Mouse (Mus musculus): ENCODE results near the gene Ano1. TPM values are rescaled to one million over a fixed set of nuclear protein-coding genes. Genes with fewer than 3 reads are reported as not detected.

Ano1 gene
- polyA plus RNA-seq, 1 experiment from 2014 or later, result 69.0 TPM

- ATAC-seq, result no peak
Measured at GRCm38 (mm10) chr7:144647547-144647946, 104.2 kb downstream of the Ano1 start.

GRCm38 (mm10) chr7:144640817-144641216, 111.0 kb downstream of the Ano1 start:
- DNase-seq (ENCODE audit: low spot score) (no peak), ATAC-seq (no peak)
- Histone ChIP-seq H3K36me3 (ENCODE audit: insufficient read depth, low read length) (no peaks in the 10 kb centered on the region), H3K27ac (ENCODE audit: low read length) (no peak overlapping the region), H3K9me3 (ENCODE audit: low read length) (no peaks in the 10 kb centered on the region), H3K4me3 (ENCODE audit: low read depth, low read length) (no peak overlapping the region), H3K4me2 (replicated peaks; ENCODE audit: low read depth, low read length) (no peak overlapping the region), H3K9ac (replicated peaks; ENCODE audit: low read depth) (no peak overlapping the region), H3K4me1 (ENCODE audit: insufficient read depth, low read depth, low read length) (no peaks in the 10 kb centered on the region), H3K27me3 (replicated peaks; ENCODE audit: insufficient read depth, low read length) (no peaks in the 10 kb centered on the region)
- no peak for TF ChIP-seq EP300 (IDR thresholded peaks at IDR 0.05)
- TF ChIP-seq CTCF (IDR thresholded peaks at IDR 0.05), result no peak
- WGBS, result 81% methylated on average over 1 of the region's 1 CpGs

More at GRCm38 (mm10) chr7:144647547-144647946, 104.2 kb downstream of the Ano1 start:
- H3K9ac ChIP-seq (replicated peaks; ENCODE audit: low read depth), result no peak overlapping the region
- no peak overlapping the region for H3K4me2 ChIP-seq (replicated peaks; ENCODE audit: low read depth, low read length)
- no peak overlapping the region for H3K27ac ChIP-seq (ENCODE audit: low read length)
- H3K4me1 ChIP-seq (ENCODE audit: insufficient read depth, low read depth, low read length), result no peaks in the 10 kb centered on the region
- H3K36me3 ChIP-seq (ENCODE audit: insufficient read depth, low read length), result no peaks in the 10 kb centered on the region; the same call in 1 of the 2 replicates
- WGBS, result 56% methylated on average over 5 of the region's 5 CpGs
- H3K4me3 ChIP-seq (ENCODE audit: low read depth, low read length), result no peak overlapping the region
- TF ChIP-seq EP300 (IDR thresholded peaks at IDR 0.05) (no peak), CTCF (IDR thresholded peaks at IDR 0.05) (no peak)
- H3K9me3 ChIP-seq (ENCODE audit: low read length), result no peaks in the 10 kb centered on the region
- no peaks in the 10 kb centered on the region for H3K27me3 ChIP-seq (replicated peaks; ENCODE audit: insufficient read depth, low read length)
- DNase-seq (ENCODE audit: low spot score), result no peak

GRCm38 (mm10) chr7:144636000-144636399, 115.8 kb downstream of the Ano1 start:
- DNase-seq (ENCODE audit: low spot score) (no peak), ATAC-seq (no peak)
- Histone ChIP-seq H3K9ac (replicated peaks; ENCODE audit: low read depth) (no peak overlapping the region), H3K27ac (ENCODE audit: low read length) (no peak overlapping the region), H3K4me1 (ENCODE audit: insufficient read depth, low read depth, low read length) (no peaks in the 10 kb centered on the region), H3K4me3 (ENCODE audit: low read depth, low read length) (no peak overlapping the region), H3K9me3 (ENCODE audit: low read length) (no peaks in the 10 kb centered on the region), H3K36me3 (ENCODE audit: insufficient read depth, low read length) (no peaks in the 10 kb centered on the region), H3K4me2 (replicated peaks; ENCODE audit: low read depth, low read length) (no peak overlapping the region), H3K27me3 (replicated peaks; ENCODE audit: insufficient read depth, low read length) (no peaks in the 10 kb centered on the region)
- TF ChIP-seq EP300 (IDR thresholded peaks at IDR 0.05) (no peak), CTCF (IDR thresholded peaks at IDR 0.05) (no peak)
- WGBS, result 40% methylated on average over 2 of the region's 2 CpGs

DNA sequence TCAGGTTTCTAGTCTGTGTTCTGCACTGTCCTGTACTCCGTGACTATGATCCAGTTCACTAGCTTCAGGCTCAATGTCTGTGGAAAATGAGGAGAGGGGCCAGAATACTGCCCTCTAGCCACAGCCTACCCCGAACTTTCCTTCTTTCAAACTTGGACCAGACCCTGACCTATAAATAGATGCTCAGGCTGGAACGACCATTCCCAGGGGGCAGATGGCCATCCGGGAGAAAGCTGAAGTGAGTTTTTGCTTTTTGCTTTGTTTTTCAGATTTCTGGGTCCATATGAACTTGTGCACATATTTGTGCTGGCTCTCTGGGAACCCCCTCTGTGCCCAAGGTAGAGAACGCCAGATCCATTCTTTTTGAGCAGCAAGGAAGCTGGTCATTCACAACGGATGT, 116.9 kb downstream of the Ano1 start:
- DNase-seq (ENCODE audit: low spot score) (no peak), ATAC-seq (no peak)
- Histone ChIP-seq H3K4me1 (ENCODE audit: insufficient read depth, low read depth, low read length) (no peaks in the 10 kb centered on the region), H3K27ac (ENCODE audit: low read length) (no peak overlapping the region), H3K4me2 (replicated peaks; ENCODE audit: low read depth, low read length) (no peak overlapping the region), H3K36me3 (ENCODE audit: insufficient read depth, low read length) (no peaks in the 10 kb centered on the region), H3K9me3 (ENCODE audit: low read length) (no peaks in the 10 kb centered on the region), H3K9ac (replicated peaks; ENCODE audit: low read depth) (no peak overlapping the region), H3K27me3 (replicated peaks; ENCODE audit: insufficient read depth, low read length) (no peaks in the 10 kb centered on the region), H3K4me3 (ENCODE audit: low read depth, low read length) (no peak overlapping the region)
- 72% methylated on average over 6 of the region's 6 CpGs for WGBS
- no peak for TF ChIP-seq EP300 (IDR thresholded peaks at IDR 0.05)
- peak; percentile 8; the same call in 1 of the 2 replicates for TF ChIP-seq CTCF (IDR thresholded peaks at IDR 0.05)

GRCm38 (mm10) chr7:144634450-144634849, 117.3 kb downstream of the Ano1 start:
- H3K27ac ChIP-seq (ENCODE audit: low read length), result no peak overlapping the region
- H3K4me2 ChIP-seq (replicated peaks; ENCODE audit: low read depth, low read length), result no peak overlapping the region
- H3K9me3 ChIP-seq (ENCODE audit: low read length), result no peaks in the 10 kb centered on the region
- DNase-seq (ENCODE audit: low spot score), result no peak
- no peak overlapping the region for H3K4me3 ChIP-seq (ENCODE audit: low read depth, low read length)
- no peaks in the 10 kb centered on the region for H3K4me1 ChIP-seq (ENCODE audit: insufficient read depth, low read depth, low read length)
- 75% methylated on average over 3 of the region's 3 CpGs for WGBS
- no peak for TF ChIP-seq CTCF (IDR thresholded peaks at IDR 0.05)
- no peak for TF ChIP-seq EP300 (IDR thresholded peaks at IDR 0.05)
- H3K27me3 ChIP-seq (replicated peaks; ENCODE audit: insufficient read depth, low read length), result no peaks in the 10 kb centered on the region
- H3K9ac ChIP-seq (replicated peaks; ENCODE audit: low read depth), result no peak overlapping the region
- no peak for ATAC-seq
- no peaks in the 10 kb centered on the region for H3K36me3 ChIP-seq (ENCODE audit: insufficient read depth, low read length)

DNA sequence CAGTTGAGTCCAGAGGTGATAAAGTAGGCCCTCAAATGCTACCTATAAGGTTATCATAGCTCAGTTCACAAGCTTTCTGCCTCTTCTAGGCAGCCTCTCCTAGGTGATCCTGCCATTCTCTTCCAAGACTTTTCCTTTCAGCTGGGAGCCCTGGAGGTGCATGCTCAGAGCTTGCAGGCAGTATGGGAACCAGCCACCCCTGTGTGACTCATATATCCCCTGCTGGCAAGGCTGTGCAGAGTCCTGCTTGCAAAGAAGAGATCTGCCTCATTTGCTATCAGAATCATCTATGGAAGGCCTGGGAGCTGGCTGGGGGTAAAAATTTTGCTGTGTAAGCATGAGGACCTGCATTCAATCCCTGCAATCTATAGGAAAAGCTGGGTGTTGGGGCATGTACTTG, 119.5 kb downstream of the Ano1 start:
- no peak overlapping the region for H3K4me2 ChIP-seq (replicated peaks; ENCODE audit: low read depth, low read length)
- TF ChIP-seq EP300 (IDR thresholded peaks at IDR 0.05) (no peak), CTCF (IDR thresholded peaks at IDR 0.05) (no peak)

DNA sequence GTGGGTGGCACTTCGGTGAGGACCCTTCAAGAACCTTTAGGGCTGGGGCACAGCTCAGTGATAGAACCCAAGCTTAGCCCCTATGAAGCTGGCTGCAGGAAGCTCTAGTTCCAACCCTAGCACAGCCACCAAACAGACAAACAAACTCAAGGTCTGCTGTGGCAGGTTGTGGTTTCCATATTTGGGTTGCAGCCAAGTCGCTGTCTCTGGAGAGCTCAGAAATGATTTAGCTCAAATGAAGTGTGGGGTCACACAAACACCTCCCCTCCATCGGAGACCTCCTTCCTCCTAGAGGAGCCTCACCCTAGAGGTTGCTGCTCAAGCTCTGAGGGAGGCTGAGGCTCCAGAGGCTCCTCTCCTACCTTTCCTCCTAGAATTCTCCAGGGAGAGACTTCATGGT, 121.2 kb downstream of the Ano1 start:
- Histone ChIP-seq H3K4me3 (ENCODE audit: low read depth, low read length) (no peak overlapping the region), H3K27me3 (replicated peaks; ENCODE audit: insufficient read depth, low read length) (no peaks in the 10 kb centered on the region), H3K27ac (ENCODE audit: low read length) (no peak overlapping the region), H3K4me1 (ENCODE audit: insufficient read depth, low read depth, low read length) (no peaks in the 10 kb centered on the region), H3K9ac (replicated peaks; ENCODE audit: low read depth) (no peak overlapping the region), H3K9me3 (ENCODE audit: low read length) (no peaks in the 10 kb centered on the region), H3K4me2 (replicated peaks; ENCODE audit: low read depth, low read length) (no peak overlapping the region), H3K36me3 (ENCODE audit: insufficient read depth, low read length) (no peaks in the 10 kb centered on the region)
- ATAC-seq (no peak), DNase-seq (ENCODE audit: low spot score) (no peak)
- 38% methylated on average over 3 of the region's 3 CpGs for WGBS
- TF ChIP-seq EP300 (IDR thresholded peaks at IDR 0.05) (no peak), CTCF (IDR thresholded peaks at IDR 0.05) (no peak)

More for the DNA sequence above, 119.5 kb downstream of the Ano1 start:
- Histone ChIP-seq H3K4me1 (ENCODE audit: insufficient read depth, low read depth, low read length) (no peaks in the 10 kb centered on the region), H3K9me3 (ENCODE audit: low read length) (no peaks in the 10 kb centered on the region), H3K27me3 (replicated peaks; ENCODE audit: insufficient read depth, low read length) (no peaks in the 10 kb centered on the region), H3K27ac (ENCODE audit: low read length) (no peak overlapping the region), H3K36me3 (ENCODE audit: insufficient read depth, low read length) (no peaks in the 10 kb centered on the region), H3K4me3 (ENCODE audit: low read depth, low read length) (no peak overlapping the region), H3K9ac (replicated peaks; ENCODE audit: low read depth) (no peak overlapping the region)
- ATAC-seq (no peak), DNase-seq (ENCODE audit: low spot score) (no peak)
